Mouse (Mus musculus): ENCODE measurements around the gene Trim46.

The Trim46 gene

GRCm38 (mm10) chr3:89271760-89272159 is 25.7 kb upstream of the Trim46 start:
- DNase-seq (ENCODE audit: low spot score in 2 of 2) = no peak

GRCm38 (mm10) chr3:89270891-89271290 is 24.8 kb upstream of the Trim46 start:
- peak in 1 of 2 experiments; percentile 38 for DNase-seq (ENCODE audit: low spot score in 2 of 2)

- DNase-seq (ENCODE audit: low spot score in 2 of 2) = peak; percentile 45 to 76
Observed at GRCm38 (mm10) chr3:89270051-89270755, 24.1 kb upstream of the Trim46 start, which contains the start of gene Slc50a1. Gene Slc50a1 (minus strand): TSS chr3:89270570.

GRCm38 (mm10) chr3:89268916-89269315 is 22.8 kb upstream of the Trim46 start:
- no peak for DNase-seq (ENCODE audit: low spot score in 2 of 2)

- peak in 1 of 2 experiments; percentile 72 for DNase-seq (ENCODE audit: low spot score in 2 of 2)
Observed at GRCm38 (mm10) chr3:89266439-89266893, 20.4 kb upstream of the Trim46 start.

GRCm38 (mm10) chr3:89262417-89262816 is 16.3 kb upstream of the Trim46 start:
- DNase-seq (ENCODE audit: low spot score in 2 of 2) = no peak

- no peak for DNase-seq (ENCODE audit: low spot score in 2 of 2)
Observed at GRCm38 (mm10) chr3:89260211-89260610, 14.1 kb upstream of the Trim46 start.

GRCm38 (mm10) chr3:89259076-89259475 is 13.0 kb upstream of the Trim46 start, which contains the start of gene Dpm3:
Gene Dpm3 (plus strand): TSS chr3:89259358.
- DNase-seq (ENCODE audit: low spot score in 2 of 2) = no peak

GRCm38 (mm10) chr3:89256177-89256576 is 10.1 kb upstream of the Trim46 start:
- no peak for DNase-seq (ENCODE audit: low spot score in 2 of 2)

GRCm38 (mm10) chr3:89254994-89255393 is 8.9 kb upstream of the Trim46 start:
- DNase-seq (ENCODE audit: low spot score in 2 of 2) = no peak

GRCm38 (mm10) chr3:89251365-89251895 is 5.3 kb upstream of the Trim46 start:
- DNase-seq (ENCODE audit: low spot score in 2 of 2) = no peak

- DNase-seq (ENCODE audit: low spot score in 2 of 2) = no peak
Observed at GRCm38 (mm10) chr3:89250435-89251040, 4.4 kb upstream of the Trim46 start.

GRCm38 (mm10) chr3:89247466-89247865 is 1.4 kb upstream of the Trim46 start:
- DNase-seq (ENCODE audit: low spot score in 2 of 2) = no peak

GRCm38 (mm10) chr3:89245688-89246171 is 379 bp downstream of the Trim46 start, which contains the start of gene Krtcap2:
Gene Krtcap2 (plus strand): TSS chr3:89245966.
- DNase-seq (ENCODE audit: low spot score in 2 of 2) = peak in 1 of 2 experiments; percentile 71

GRCm38 (mm10) chr3:89244982-89245687 is 974 bp downstream of the Trim46 start:
- DNase-seq (ENCODE audit: low spot score in 2 of 2) = peak in 1 of 2 experiments; percentile 55

GRCm38 (mm10) chr3:89244158-89244981 is 1.7 kb downstream of the Trim46 start:
- peak in 1 of 2 experiments; percentile 33 for DNase-seq (ENCODE audit: low spot score in 2 of 2)

GRCm38 (mm10) chr3:89243609-89244008 is 2.5 kb downstream of the Trim46 start:
- no peak for DNase-seq (ENCODE audit: low spot score in 2 of 2)

GRCm38 (mm10) chr3:89242331-89242895 is 3.7 kb downstream of the Trim46 start:
- DNase-seq (ENCODE audit: low spot score in 2 of 2) = no peak

GRCm38 (mm10) chr3:89238494-89238893 is 7.6 kb downstream of the Trim46 start:
- DNase-seq (ENCODE audit: low spot score in 2 of 2) = no peak

- DNase-seq (ENCODE audit: low spot score in 2 of 2) = no peak
Observed at GRCm38 (mm10) chr3:89237682-89238081, 8.4 kb downstream of the Trim46 start.

GRCm38 (mm10) chr3:89236516-89236915 is 9.6 kb downstream of the Trim46 start:
- DNase-seq (ENCODE audit: low spot score in 2 of 2) = no peak
